In the genomic region with DNA sequence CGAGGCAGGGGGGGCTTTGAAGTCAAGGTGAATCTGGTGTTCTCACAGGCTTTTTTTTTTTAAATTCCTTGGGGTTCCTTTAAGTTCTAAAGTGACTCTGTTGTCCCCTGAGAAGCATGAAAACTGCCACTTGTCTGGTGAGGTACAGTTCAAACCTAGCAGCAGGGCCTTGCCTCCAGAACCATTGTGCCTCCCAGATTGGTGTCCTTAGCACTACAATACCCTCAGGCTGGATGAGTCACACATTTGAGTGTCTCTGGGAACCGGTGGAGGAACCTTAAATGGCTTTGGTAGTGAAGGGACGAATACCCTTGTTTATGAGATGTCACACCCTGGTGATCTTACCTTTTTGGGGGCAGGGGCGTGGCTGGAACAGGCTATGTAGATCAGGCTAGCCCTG, we compare ENCODE assay signal across 21 mouse cellular contexts. TPM values are rescaled to one million over a fixed set of nuclear protein-coding genes. Genes with fewer than 3 reads are reported as not detected.
DNase-seq lines count a peak whose midpoint lies in the region; ATAC-seq and TF ChIP-seq lines count a peak whose summit lies in the region.
"Had no signal": no experiment of that assay in that cellular context is flagged by ENCODE, and none has a peak within 500 bp of the region (broad histone marks: within the 10 kb centered on the region; RNA-seq: fewer than 3 reads in every experiment).

No protein-coding gene starts in this region.

- peaks cover 37% of the 10 kb centered on the region for H3K4me1 ChIP-seq in heart, embryonic 10.5 days
- peaks cover 9% of the 10 kb centered on the region for H3K4me1 ChIP-seq in heart, adult 2 months (ENCODE audit: control insufficient read depth, insufficient read depth, low read length)
- peaks cover 0 to 4% of the 10 kb centered on the region in 2 experiments; a peak in 2 of 4 replicates for H3K4me1 ChIP-seq in ES-E14 (ENCODE audit: control insufficient read depth in 2 of 2, insufficient read depth in 2 of 2, low read length in 2 of 2, poor library complexity in 1 of 2)

- H3K9ac ChIP-seq in heart, adult 2 months (ENCODE audit: low read depth, low read length) = no peak overlapping the region
- no peak overlapping the region for H3K9ac ChIP-seq in ES-E14 (ENCODE audit: insufficient read depth, low read depth, low read length, poor library complexity, severe bottlenecking)
- H3K9ac ChIP-seq: embryonic facial prominence, embryonic 12.5 days; forebrain, embryonic 15.5 days; heart, embryonic 12.5 days; hindbrain, embryonic 14.5 days had no signal

- peak overlapping the region; percentile 57; the same call in 1 of the 2 replicates for H3K27ac ChIP-seq in heart, embryonic 10.5 days
- no peak overlapping the region for H3K27ac ChIP-seq in heart, adult 2 months
- no peak overlapping the region for H3K27ac ChIP-seq in ES-E14 (ENCODE audit: insufficient read depth, low read depth, low read length, poor library complexity, severe bottlenecking)
- H3K27ac ChIP-seq: embryonic facial prominence, embryonic 12.5 days; forebrain, embryonic 15.5 days; hindbrain, embryonic 10.5 days; hindbrain, embryonic 14.5 days had no signal

- no peak for TF ChIP-seq CTCF in heart, adult 2 months (IDR thresholded peaks at IDR 0.05)

- intact Hi-C loops in heart, adult 2 months (cut with DNase I) = no loop called here

- ATAC-seq in megakaryocyte, adult 5-6 weeks (ENCODE audit: poor library complexity, severe bottlenecking) = no peak
- ATAC-seq in granulocyte monocyte progenitor cell, adult 5-6 weeks (replicated peaks; ENCODE audit: poor library complexity, severe bottlenecking) = no peak
- ATAC-seq: activated CD4-positive, CD25-positive, alpha-beta regulatory T cell, adult 4 months; forebrain, embryonic 15.5 days; intestine, postnatal 0 days had no signal

- TF ChIP-seq POLR2A in heart, adult 2 months (IDR thresholded peaks at IDR 0.05; ENCODE audit: insufficient read depth, low read depth, low read length) = no peak

- no peak overlapping the region for H3K4me3 ChIP-seq in heart, embryonic 10.5 days
- no peak overlapping the region for H3K4me3 ChIP-seq in heart, adult 2 months
- no peak overlapping the region for H3K4me3 ChIP-seq in ES-E14 (ENCODE audit: insufficient read depth in 1 of 2, low read depth in 1 of 2, low read length in 2 of 2, poor library complexity in 1 of 2, severe bottlenecking in 1 of 2)
- H3K4me3 ChIP-seq: embryonic facial prominence, embryonic 12.5 days; forebrain, embryonic 15.5 days; heart, embryonic 12.5 days; hindbrain, embryonic 10.5 days had no signal

- H3K36me3 ChIP-seq in heart, embryonic 10.5 days = no peaks in the 10 kb centered on the region
- H3K36me3 ChIP-seq in heart, adult 2 months (ENCODE audit: control insufficient read depth, insufficient read depth, low read length) = no peaks in the 10 kb centered on the region
- no peaks in the 10 kb centered on the region for H3K36me3 ChIP-seq in ES-E14 (ENCODE audit: control insufficient read depth, insufficient read depth, low read length, poor library complexity, severe bottlenecking)
- H3K36me3 ChIP-seq: embryonic facial prominence, embryonic 12.5 days; forebrain, embryonic 15.5 days; heart, embryonic 12.5 days; hindbrain, embryonic 10.5 days had no signal

- no peak for DNase-seq in heart, embryonic 10.5 days (ENCODE audit: low spot score)
- DNase-seq in heart, adult 2 months = no peak
- DNase-seq in 3T3-L1 (ENCODE audit: low read depth, low spot score) = peak; percentile 86
- peak; percentile 54 for DNase-seq in ES-E14 (ENCODE audit: low read depth, low spot score)
- peak; percentile 90 for DNase-seq in ZHBTc4 (ENCODE audit: low read depth, low spot score)
- DNase-seq: adrenal gland, postnatal 14 days; cerebellum, adult 11-12 months; cerebellum, adult 9-10 months; cerebellum, postnatal 25 days; gastrocnemius, postnatal 36 days; heart, adult 18-20 months had no signal

- H3K27me3 ChIP-seq in heart, embryonic 10.5 days (ENCODE audit: insufficient read depth, poor library complexity, severe bottlenecking) = no peaks in the 10 kb centered on the region
- no peaks in the 10 kb centered on the region for H3K27me3 ChIP-seq in heart, adult 2 months (ENCODE audit: control insufficient read depth, insufficient read depth, low read length)
- H3K27me3 ChIP-seq: CH12.LX; embryonic facial prominence, embryonic 12.5 days; forebrain, embryonic 15.5 days; heart, embryonic 12.5 days had no signal

- H3K79me2 ChIP-seq in heart, adult 2 months (replicated peaks; ENCODE audit: control insufficient read depth, insufficient read depth, low read length) = no peaks in the 10 kb centered on the region

- in situ Hi-C loops in ES-E14 (cut with MboI; ENCODE audit: low sequenced_read_pairs in 2 of 2, unreplicated experiment in 2 of 2) = no loop called here

- no peaks in the 10 kb centered on the region for H3K9me3 ChIP-seq in heart, embryonic 10.5 days
- no peaks in the 10 kb centered on the region for H3K9me3 ChIP-seq in ES-E14 (ENCODE audit: control insufficient read depth, insufficient read depth, low read depth, low read length)
- H3K9me3 ChIP-seq: embryonic facial prominence, embryonic 12.5 days; forebrain, embryonic 15.5 days; hindbrain, embryonic 10.5 days had no signal

- TF ChIP-seq EP300 in heart, adult 2 months (IDR thresholded peaks at IDR 0.05; ENCODE audit: insufficient read depth, low read depth, low read length) = no peak

- WGBS in heart, embryonic 10.5 days = 64% methylated on average over 4 of the region's 4 CpGs
- 86% methylated on average over 4 of the region's 4 CpGs for WGBS in heart, adult 2 months

TF ChIP-seq in ES-E14, 5 proteins besides CTCF, POLR2A, EP300 and RAD21:
- TF ChIP-seq ZNF384 (IDR thresholded peaks at IDR 0.05; ENCODE audit: low read depth, low read length) (peak; percentile 70; the same call in 1 of the 2 replicates), MAFK (IDR thresholded peaks at IDR 0.05; ENCODE audit: insufficient read depth, low read depth, low read length) (no peak), CHD2 (IDR thresholded peaks at IDR 0.05; ENCODE audit: low read depth, low read length) (no peak)
TF ChIP-seq in ES-E14: peak in this region for 1.

RNA-seq across cellular contexts. Expression of a gene that starts 4.3 kb away (rescaled TPM):
- polyA plus RNA-seq in heart, embryonic 10.5 days (2016; fragmentation: Nextera tagmentation; extraction: Ambion mirVana) = 202 and 238 TPM in 2 replicates
- total RNA-seq in heart, adult 2 months (2021) = 10 to 100 TPM; 50.1 to 50.5 TPM
- polyA plus RNA-seq in heart, adult 2 months (2012; rRNA removed) = 99.2 and 128 TPM in 2 replicates
- total RNA-seq in ES-E14 (2012; rRNA removed) = 91.6 and 131 TPM in 2 replicates
- total RNA-seq in megakaryocyte, adult 5-6 weeks (2015) = 86.2 and 87.6 TPM in 2 replicates
- total RNA-seq in megakaryocyte, adult 5-6 weeks (2017) = 99.9 and 100 TPM in 2 replicates
- total RNA-seq in granulocyte monocyte progenitor cell, adult 5-6 weeks (2014; fragmentation: Nextera tagmentation) = 130 and 138 TPM in 2 replicates
- total RNA-seq in granulocyte monocyte progenitor cell, adult 5-6 weeks (2017) = 104 and 135 TPM in 2 replicates

RNA-seq across cellular contexts. Expression of a gene that starts 41.8 kb away (rescaled TPM):
- polyA plus RNA-seq in heart, embryonic 10.5 days (2016; fragmentation: Nextera tagmentation; extraction: Ambion mirVana) = 63.2 and 65.3 TPM in 2 replicates
- 10 to 100 TPM in 1 of 2 experiments, 1 to 10 TPM in 1; 8.4 to 11.5 TPM for total RNA-seq in heart, adult 2 months (2021)
- polyA plus RNA-seq in heart, adult 2 months (2012; rRNA removed) = 23.3 and 36.8 TPM in 2 replicates
- 51.1 and 70.7 TPM in 2 replicates for total RNA-seq in ES-E14 (2012; rRNA removed)
- 0.75 TPM in 1 of 2 replicates, not detected in the other for total RNA-seq in megakaryocyte, adult 5-6 weeks (2015)
- total RNA-seq in megakaryocyte, adult 5-6 weeks (2017) = 0.22 and 1.2 TPM in 2 replicates
- 1.9 TPM in 1 of 2 replicates, not detected in the other for total RNA-seq in granulocyte monocyte progenitor cell, adult 5-6 weeks (2014; fragmentation: Nextera tagmentation)
- 0.17 and 1.0 TPM in 2 replicates for total RNA-seq in granulocyte monocyte progenitor cell, adult 5-6 weeks (2017)

RNA-seq across cellular contexts. Expression of a gene that starts 55.1 kb away (rescaled TPM):
- polyA plus RNA-seq in heart, embryonic 10.5 days (2016; fragmentation: Nextera tagmentation; extraction: Ambion mirVana) = 2,290 and 3,821 TPM in 2 replicates
- 1 to 10 TPM in 1 of 2 experiments, under 1 TPM in 1; 0.84 to 1.1 TPM for total RNA-seq in heart, adult 2 months (2021)
- 1.3 and 2.5 TPM in 2 replicates for polyA plus RNA-seq in heart, adult 2 months (2012; rRNA removed)
- 1.1 and 1.6 TPM in 2 replicates for total RNA-seq in ES-E14 (2012; rRNA removed)
- total RNA-seq in megakaryocyte, adult 5-6 weeks (2015) = 0.36 and 0.45 TPM in 2 replicates
- not detected in 2 replicates for total RNA-seq in megakaryocyte, adult 5-6 weeks (2017)
- total RNA-seq in granulocyte monocyte progenitor cell, adult 5-6 weeks (2014; fragmentation: Nextera tagmentation) = not detected in 2 replicates
- not detected in 2 replicates for total RNA-seq in granulocyte monocyte progenitor cell, adult 5-6 weeks (2017)
- total RNA-seq: adrenal gland, postnatal 14 days had no signal
- polyA plus RNA-seq: activated CD4-positive, CD25-positive, alpha-beta regulatory T cell, adult 4 months had no signal

Comparison
In these comparisons a context has a peak if more than half of its experiments do, and no peak if none do; other contexts are left out.
1. DNase-seq: peak in 3T3-L1 (single experiment), ES-E14 (single experiment) and ZHBTc4 (single experiment); none in heart, embryonic 10.5 days (single experiment) and heart, adult 2 months (0 of 2).